Mouse (Mus musculus) cerebellum, adult 2 months (tissue): ENCODE measurements around the gene Shf. TPM values are rescaled to one million over a fixed set of nuclear protein-coding genes. Genes with fewer than 3 reads are reported as not detected.
"Not testable (repeated sequence)": the region's sequence is repeated elsewhere in the genome, so short reads cannot be mapped to it uniquely, and the experiment has no call there.

Experiments used
- DNase-seq, 2 experiments: peaks; one replicate each; pipeline ENCODE4 v3.0.0; 2021
- H3K27ac ChIP-seq: fragments of 200-500 bp; 2 replicates; pipeline ENCODE4 v1.5.1; 2012; ENCODE audit warnings: low read length, control low read depth, inconsistent platforms; ENCODE audit not compliant: insufficient read depth
- H3K27me3 ChIP-seq: fragments of 200-500 bp; 2 replicates; pipeline ENCODE4 v1.6.1; 2012; ENCODE audit warnings: inconsistent platforms, mild to moderate bottlenecking, low read length, moderate library complexity; ENCODE audit not compliant: control insufficient read depth, insufficient read depth
- H3K4me1 ChIP-seq: fragments of 200-500 bp; 2 replicates; pipeline ENCODE4 v1.6.1; 2011; ENCODE audit warnings: low read length; ENCODE audit not compliant: control insufficient read depth, insufficient read depth
- H3K4me3 ChIP-seq: fragments of 200-500 bp; replicated peaks from 2 replicates; pipeline ENCODE3; 2011; ENCODE audit warnings: mild to moderate bottlenecking, low read depth, low read length, control low read depth; ENCODE audit not compliant: insufficient read depth
- CTCF ChIP-seq: fragments of 200-500 bp; IDR thresholded peaks from 2 replicates; pipeline ENCODE4 v1.5.1; 2011; ENCODE audit warnings: low read depth, mild to moderate bottlenecking, control low read depth, low read length, moderate library complexity, borderline replicate concordance; ENCODE audit not compliant: insufficient read depth
- POLR2A ChIP-seq: fragments of 200-500 bp; IDR thresholded peaks from 2 replicates; pipeline ENCODE4 v1.6.1; 2011; ENCODE audit warnings: low read length, control low read depth, borderline replicate concordance; ENCODE audit not compliant: insufficient read depth
- WGBS: fragments of 180-500 bp; shearing (Covaris S2); methylation state at CpG from one replicate; pipeline ENCODE4 v1.1.7; 2018; 5-methylcytosine and 5-hydroxymethylcytosine counted together
- polyA plus RNA-seq: library from polyadenylated mRNA; depleted of rRNA; stranded (reverse); fragments of >200 nt; gene quantifications from 2 replicates; pipeline ENCODE4 v1.2.3, GENCODE M21; 2012

The Shf gene
- polyA plus RNA-seq, 1 experiment, result 344 TPM

GRCm38 (mm10) chr2:122351156-122351930 is 17.6 kb downstream of the Shf start:
- no peak overlapping the region for H3K4me3 ChIP-seq
- peak overlapping the region; percentile 77 for H3K27ac ChIP-seq
- TF ChIP-seq CTCF, result no peak
- no peak for TF ChIP-seq POLR2A
- peaks cover 70% of the 10 kb centered on the region for H3K4me1 ChIP-seq
- DNase-seq, result peak; percentile 45 to 53
- 19% methylated on average over 5 of the region's 5 CpGs for WGBS
- no peaks in the 10 kb centered on the region for H3K27me3 ChIP-seq

- no peak for TF ChIP-seq POLR2A
- TF ChIP-seq CTCF, result no peak
- peak overlapping the region; percentile 88 for H3K27ac ChIP-seq
- 8% methylated on average over 14 of the region's 14 CpGs for WGBS
- H3K4me1 ChIP-seq, result peaks cover 66% of the 10 kb centered on the region
- no peak for DNase-seq
- no peaks in the 10 kb centered on the region for H3K27me3 ChIP-seq
- H3K4me3 ChIP-seq, result peak overlapping the region; percentile 35
These were observed 19.7 kb downstream of the Shf start for GRCm38 (mm10) chr2:122349136-122349785.

- WGBS, result 1% methylated on average over 63 of the region's 63 CpGs
- TF ChIP-seq CTCF (peak; percentile 74), POLR2A (no peak)
These were observed 20.3 kb downstream of the Shf start for GRCm38 (mm10) chr2:122348531-122349131.

GRCm38 (mm10) chr2:122347257-122347656 is 21.7 kb downstream of the Shf start:
- TF ChIP-seq CTCF (no peak), POLR2A (peak; percentile 19; the same call in 1 of the 2 replicates)
- H3K27me3 ChIP-seq, result no peaks in the 10 kb centered on the region
- H3K4me1 ChIP-seq, result peaks cover 52% of the 10 kb centered on the region
- DNase-seq, result peak; percentile 36 to 38
- 47% methylated on average over 3 of the region's 3 CpGs for WGBS
- no peak overlapping the region for H3K4me3 ChIP-seq
- H3K27ac ChIP-seq, result 0 out of 2 replicates have a peak overlapping the region, but pooled peaks have one; percentile 8

More at GRCm38 (mm10) chr2:122348531-122349131, 20.3 kb downstream of the Shf start:
- DNase-seq, result peak; percentile 92 to 94
- Histone ChIP-seq H3K4me3 (peak overlapping the region; percentile 45), H3K4me1 (peaks cover 60% of the 10 kb centered on the region), H3K27me3 (no peaks in the 10 kb centered on the region), H3K27ac (peak overlapping the region; percentile 88)

GRCm38 (mm10) chr2:122346164-122346563 is 22.8 kb downstream of the Shf start:
- WGBS, result 31% methylated on average over 6 of the region's 6 CpGs
- peak; percentile 42 to 49 for DNase-seq
- H3K4me1 ChIP-seq, result peaks cover 41% of the 10 kb centered on the region
- not testable (repeated sequence) for H3K27ac ChIP-seq, H3K4me3 ChIP-seq, H3K27me3 ChIP-seq
- TF ChIP-seq POLR2A, result peak; percentile 22; the same call in 1 of the 2 replicates

- H3K27ac ChIP-seq, result 0 out of 2 replicates have a peak overlapping the region, but pooled peaks have one; percentile 9
- TF ChIP-seq CTCF (peak; percentile 24; the same call in 1 of the 2 replicates), POLR2A (no peak)
- WGBS, result 44% methylated on average over 6 of the region's 6 CpGs
- H3K4me3 ChIP-seq, result no peak overlapping the region
- peaks cover 37% of the 10 kb centered on the region for H3K4me1 ChIP-seq
- DNase-seq, result peak; percentile 49 to 54
- H3K27me3 ChIP-seq, result no peaks in the 10 kb centered on the region
These were observed 23.7 kb downstream of the Shf start for GRCm38 (mm10) chr2:122345106-122345893.

- Histone ChIP-seq H3K27me3 (no peaks in the 10 kb centered on the region; the same call in 1 of the 2 replicates), H3K4me1 (no peaks in the 10 kb centered on the region), H3K27ac (no peak overlapping the region), H3K4me3 (peak overlapping the region; percentile 37)
- TF ChIP-seq POLR2A, result no peak
- no peak for TF ChIP-seq CTCF
- 66% methylated on average over 21 of the region's 21 CpGs for WGBS
- no peak for DNase-seq
These were observed 31.7 kb downstream of the Shf start for GRCm38 (mm10) chr2:122337291-122337690.
